Mouse (Mus musculus) liver, embryonic 14 days (tissue): Measurements from ENCODE around the gene Hist1h3e. TPM values are rescaled to one million over a fixed set of nuclear protein-coding genes. Genes with fewer than 3 reads are reported as not detected.

Experiments
- polyA plus RNA-seq: library from polyadenylated mRNA; depleted of rRNA; stranded (reverse); fragments of >200 nt; gene quantifications from 2 replicates; pipeline ENCODE4 v1.2.3, GENCODE M21; 2012; rRNA removed

The Hist1h3e gene
- polyA plus RNA-seq, 1 experiment: 24.2 TPM

Other genes starting within 250 kb of the Hist1h3e start
- 6.0 and 6.7 TPM in 2 replicates for gene Zfp322a, start 193.2 kb downstream of the Hist1h3e start, polyA plus RNA-seq
- 3.8 and 4.4 TPM in 2 replicates for gene Abt1, start 138.5 kb downstream of the Hist1h3e start, polyA plus RNA-seq
- 1.8 and 2.0 TPM in 2 replicates for gene Btn1a1, start 96.5 kb downstream of the Hist1h3e start, polyA plus RNA-seq
- not detected in 2 replicates for gene Btn2a2, start 73.5 kb downstream of the Hist1h3e start, polyA plus RNA-seq
- gene Hist1h4h, start 31.3 kb downstream of the Hist1h3e start, polyA plus RNA-seq: 20.0 and 22.7 TPM in 2 replicates
- 254 and 365 TPM in 2 replicates for gene Hist1h2af, start 28.5 kb downstream of the Hist1h3e start, polyA plus RNA-seq
- 40.7 and 47.0 TPM in 2 replicates for gene Hist1h3g, start 26.9 kb downstream of the Hist1h3e start, polyA plus RNA-seq
- gene Hist1h2bh, start 19.0 kb downstream of the Hist1h3e start, polyA plus RNA-seq: 6.3 and 6.5 TPM in 2 replicates
- 4.4 and 4.5 TPM in 2 replicates for gene Hist1h3f, start 18.3 kb downstream of the Hist1h3e start, polyA plus RNA-seq
- gene Hist1h4f, start 10.7 kb downstream of the Hist1h3e start, polyA plus RNA-seq: 19.0 and 21.1 TPM in 2 replicates
- gene Hist1h1d, start 9.1 kb downstream of the Hist1h3e start, polyA plus RNA-seq: 0.66 and 0.96 TPM in 2 replicates
- gene Hist1h2ae, start 8.9 kb upstream of the Hist1h3e start, polyA plus RNA-seq: 11.7 and 13.2 TPM in 2 replicates
- 35.1 and 41.0 TPM in 2 replicates for gene Hist1h2bg, start 9.0 kb upstream of the Hist1h3e start, polyA plus RNA-seq
- gene Hist1h2bf, start 11.8 kb upstream of the Hist1h3e start, polyA plus RNA-seq: 12.1 and 12.6 TPM in 2 replicates
- 8.7 and 8.8 TPM in 2 replicates for gene Hist1h2ad, start 12.0 kb upstream of the Hist1h3e start, polyA plus RNA-seq
- 19.8 and 22.5 TPM in 2 replicates for gene Hist1h3d, start 13.4 kb upstream of the Hist1h3e start, polyA plus RNA-seq
- 7.9 and 8.2 TPM in 2 replicates for gene Hist1h4d, start 19.2 kb upstream of the Hist1h3e start, polyA plus RNA-seq
- gene Hist1h2be, start 58.8 kb upstream of the Hist1h3e start, polyA plus RNA-seq: 2.9 and 3.1 TPM in 2 replicates
- 7.8 and 10.5 TPM in 2 replicates for gene Hist1h1e, start 60.2 kb upstream of the Hist1h3e start, polyA plus RNA-seq
- 1.2 and 1.3 TPM in 2 replicates for gene Hist1h2ac, start 121.6 kb upstream of the Hist1h3e start, polyA plus RNA-seq
- 75.9 and 78.5 TPM in 2 replicates for gene Hist1h2bc, start 121.8 kb upstream of the Hist1h3e start, polyA plus RNA-seq
- 0.13 TPM in 1 of 2 replicates, not detected in the other for gene Hist1h1t, start 133.4 kb upstream of the Hist1h3e start, polyA plus RNA-seq
- gene Hist1h4c, start 136.1 kb upstream of the Hist1h3e start, polyA plus RNA-seq: 5.9 TPM in 2 replicates
- gene Hfe, start 148.5 kb upstream of the Hist1h3e start, polyA plus RNA-seq: 2.5 and 4.1 TPM in 2 replicates
- 41.5 and 49.3 TPM in 2 replicates for gene Hist1h1c, start 176.4 kb upstream of the Hist1h3e start, polyA plus RNA-seq
- 38.4 and 43.0 TPM in 2 replicates for gene Hist1h3c, start 183.2 kb upstream of the Hist1h3e start, polyA plus RNA-seq
- 15.4 and 18.8 TPM in 2 replicates for gene Hist1h2bb, start 184.4 kb upstream of the Hist1h3e start, polyA plus RNA-seq
- 38.0 and 42.8 TPM in 2 replicates for gene Hist1h2ab, start 188.8 kb upstream of the Hist1h3e start, polyA plus RNA-seq
- 36.3 and 37.0 TPM in 2 replicates for gene Hist1h3b, start 189.9 kb upstream of the Hist1h3e start, polyA plus RNA-seq
- 20.1 and 25.1 TPM in 2 replicates for gene Hist1h4b, start 194.6 kb upstream of the Hist1h3e start, polyA plus RNA-seq
- gene Hist1h4a, start 198.9 kb upstream of the Hist1h3e start, polyA plus RNA-seq: 10.7 and 12.1 TPM in 2 replicates
- 32.0 and 44.7 TPM in 2 replicates for gene Hist1h3a, start 200.0 kb upstream of the Hist1h3e start, polyA plus RNA-seq
- gene Hist1h1a, start 201.3 kb upstream of the Hist1h3e start, polyA plus RNA-seq: 13.8 and 15.6 TPM in 2 replicates
- gene Trim38, start 207.5 kb upstream of the Hist1h3e start, polyA plus RNA-seq: 0.01 and 0.02 TPM in 2 replicates
- 0.92 and 1.1 TPM in 2 replicates for gene Slc17a2, start 244.6 kb upstream of the Hist1h3e start, polyA plus RNA-seq